8 mouse cellular contexts compared by ENCODE assay signal in the genomic region with DNA sequence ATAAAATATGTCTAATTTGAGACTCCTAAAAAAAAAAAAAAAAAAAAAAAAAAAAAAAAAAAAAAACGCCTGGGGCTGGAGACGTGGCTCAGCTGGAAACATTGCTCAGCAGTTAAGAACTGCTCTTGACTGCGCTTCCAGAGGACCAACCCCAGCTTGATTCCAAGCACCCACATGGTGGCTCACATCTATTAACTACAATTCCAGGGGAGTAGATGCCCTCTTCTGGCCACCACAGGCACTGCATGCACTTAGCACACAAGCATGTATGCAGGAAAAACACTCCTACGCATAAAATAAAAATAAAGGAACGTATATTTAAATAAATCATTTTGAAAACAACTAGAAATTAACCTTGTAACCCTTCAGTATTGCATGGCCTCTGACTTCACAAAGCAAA.
DNase-seq lines count a peak whose midpoint lies in the region; ATAC-seq and TF ChIP-seq lines count a peak whose summit lies in the region.
"Had no signal": no experiment of that assay in that cellular context is flagged by ENCODE, and none has a peak within 500 bp of the region (broad histone marks: within the 10 kb centered on the region; RNA-seq: fewer than 3 reads in every experiment).

No protein-coding gene starts in this region.

- H3K27ac ChIP-seq in kidney, embryonic 16.5 days (ENCODE audit: low read length) = no peak overlapping the region
- no peak overlapping the region for H3K27ac ChIP-seq in ES-Bruce4 (ENCODE audit: insufficient read depth, low read length)

- no peaks in the 10 kb centered on the region for H3K27me3 ChIP-seq in kidney, embryonic 16.5 days (ENCODE audit: insufficient read depth, low read length)
- H3K27me3 ChIP-seq in ES-Bruce4 (ENCODE audit: control insufficient read depth, insufficient read depth, low read length, poor library complexity, severe bottlenecking) = no peaks in the 10 kb centered on the region

- no peaks in the 10 kb centered on the region for H3K36me3 ChIP-seq in kidney, embryonic 16.5 days (ENCODE audit: insufficient read depth, low read length)
- H3K36me3 ChIP-seq in ES-Bruce4 (ENCODE audit: control insufficient read depth, insufficient read depth, low read length, poor library complexity, severe bottlenecking) = no peaks in the 10 kb centered on the region

- H3K9me3 ChIP-seq in kidney, embryonic 16.5 days (ENCODE audit: low read length) = 0 out of 2 replicates have a peak, but pooled peaks cover 2% of the 10 kb centered on the region
- peaks cover 15% of the 10 kb centered on the region for H3K9me3 ChIP-seq in ES-Bruce4 (replicated peaks; ENCODE audit: control insufficient read depth, insufficient read depth, low read length, poor library complexity, severe bottlenecking)

- no peak for TF ChIP-seq EP300 in ES-Bruce4 (IDR thresholded peaks at IDR 0.05; ENCODE audit: insufficient read depth, low read depth, low read length)

- TF ChIP-seq POLR2A in ES-Bruce4 (IDR thresholded peaks at IDR 0.05; ENCODE audit: insufficient read depth, low read length) = no peak

- H3K4me2 ChIP-seq in kidney, embryonic 16.5 days (replicated peaks; ENCODE audit: low read depth, low read length) = no peak overlapping the region

- 76% methylated on average over 5 of the region's 5 CpGs for WGBS in kidney, embryonic 16.5 days

- no peak overlapping the region for H3K4me3 ChIP-seq in kidney, embryonic 16.5 days (ENCODE audit: low read length)
- no peak overlapping the region for H3K4me3 ChIP-seq in ES-Bruce4 (ENCODE audit: low read depth, low read length)

- no peak overlapping the region for H3K9ac ChIP-seq in kidney, embryonic 16.5 days (replicated peaks; ENCODE audit: low read length)
- H3K9ac ChIP-seq in ES-Bruce4 (ENCODE audit: low read depth, poor library complexity, severe bottlenecking) = no peak overlapping the region

- peak; percentile 9 for DNase-seq in kidney, adult 11 months
- DNase-seq in adipocyte (ENCODE audit: low spot score) = peak; percentile 16
- DNase-seq in lung, postnatal 36 days = peak; percentile 37
- DNase-seq in neural tube, embryonic 10.5 days (ENCODE audit: extremely low spot score, low spot score) = no peak
- DNase-seq in right cerebral cortex, postnatal 4 days = no peak
- DNase-seq: cerebellum, adult 9-10 months had no signal

- H3K4me1 ChIP-seq in kidney, embryonic 16.5 days (ENCODE audit: insufficient read depth, low read length) = no peaks in the 10 kb centered on the region
- H3K4me1 ChIP-seq in ES-Bruce4 (ENCODE audit: control insufficient read depth, insufficient read depth, low read length) = no peaks in the 10 kb centered on the region

- ATAC-seq in kidney, embryonic 16.5 days (ENCODE audit: low FRiP score, low TSS enrichment) = no peak

- peak; percentile 56 for TF ChIP-seq CTCF in ES-Bruce4 (IDR thresholded peaks at IDR 0.05; ENCODE audit: low read depth, low read length)

Comparison
In these comparisons a context has a peak if more than half of its experiments do, and no peak if none do; other contexts are left out.
1. DNase-seq: peak in kidney, adult 11 months (single experiment), adipocyte (single experiment) and lung, postnatal 36 days (single experiment); none in neural tube, embryonic 10.5 days (single experiment) and right cerebral cortex, postnatal 4 days (single experiment).